Mouse (Mus musculus): ENCODE results near the gene Sync.

DNA sequence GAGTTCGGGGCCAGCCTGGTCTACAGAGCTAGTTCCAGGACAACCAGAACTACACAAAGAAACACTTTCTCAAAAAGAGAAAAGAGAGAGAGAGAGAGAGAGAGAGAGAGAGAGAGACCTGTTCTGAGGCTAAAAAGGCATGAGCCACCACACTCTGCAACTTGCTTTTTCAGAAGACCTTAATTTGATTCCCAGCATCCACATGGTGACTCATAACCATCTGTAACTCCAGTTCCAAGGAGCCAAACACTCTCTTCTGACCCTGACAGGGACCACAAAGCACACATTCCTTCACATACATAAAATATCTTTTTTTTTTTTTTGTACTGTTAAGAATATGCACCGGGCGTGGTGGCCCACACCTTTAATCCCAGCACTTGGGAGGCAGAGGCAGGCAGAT, 32.8 kb upstream of the Sync start:
- no peak for TF ChIP-seq CTCF (IDR thresholded peaks at IDR 0.05; ENCODE audit: low read depth, low read length)
- no peak for TF ChIP-seq POLR2A (IDR thresholded peaks at IDR 0.05; ENCODE audit: extremely low read depth, insufficient read depth, low read length)

Measured in liver, adult 2 months (tissue).